Mouse (Mus musculus) brain, embryonic 14.5 days (tissue): ENCODE results near the gene Sh2b2.

Experiments
- CTCF ChIP-seq: fragments of 200-500 bp; IDR thresholded peaks from 2 replicates; pipeline ENCODE4 v1.5.1; 2012; ENCODE audit warnings: inconsistent platforms, mild to moderate bottlenecking, moderate library complexity, borderline replicate concordance; ENCODE audit not compliant: insufficient read depth, insufficient read length; ENCODE audit errors: extremely low read depth
- POLR2A ChIP-seq: fragments of 200-500 bp; IDR thresholded peaks from 2 replicates; pipeline ENCODE4 v1.6.1; 2012; ENCODE audit warnings: mild to moderate bottlenecking, inconsistent platforms, borderline replicate concordance; ENCODE audit not compliant: poor library complexity, insufficient read depth, insufficient read length, severe bottlenecking; ENCODE audit errors: extremely low read depth

DNA sequence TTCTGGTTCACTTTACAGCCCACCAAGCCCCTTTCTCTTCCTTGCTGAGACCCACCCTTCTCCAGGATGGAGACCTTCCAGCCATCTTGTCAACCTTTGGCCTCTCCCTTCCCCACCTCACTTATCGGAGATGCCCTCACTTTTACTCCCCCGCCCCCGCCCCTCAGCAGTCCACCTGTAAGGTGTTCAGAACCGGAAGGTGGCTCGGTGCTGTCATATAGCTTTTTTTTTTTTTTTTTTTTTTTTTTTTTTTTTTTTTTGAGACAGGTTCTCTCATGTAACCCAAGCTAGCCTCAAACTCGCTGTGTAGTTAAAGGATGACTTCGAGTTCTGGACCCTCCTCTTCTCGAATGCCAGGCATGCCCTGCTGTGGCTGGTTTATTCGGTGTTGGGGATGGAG is 73.4 kb downstream of the Sh2b2 start:
- no peak for TF ChIP-seq CTCF
- TF ChIP-seq POLR2A: no peak
